Mouse (Mus musculus) cortical plate, adult 2 months (tissue): ENCODE data around the gene Capns2.

Experiments used
- CTCF ChIP-seq: fragments of 200-500 bp; IDR thresholded peaks from 2 replicates; pipeline ENCODE4 v1.5.1; 2011; ENCODE audit warnings: mild to moderate bottlenecking, control low read depth, low read length; ENCODE audit not compliant: insufficient read depth; ENCODE audit errors: extremely low read depth
- POLR2A ChIP-seq: fragments of 200-500 bp; IDR thresholded peaks from 2 replicates; pipeline ENCODE4 v1.6.1; 2011; ENCODE audit warnings: mild to moderate bottlenecking, low read length, control low read depth; ENCODE audit not compliant: insufficient read depth; ENCODE audit errors: extremely low read depth

DNA sequence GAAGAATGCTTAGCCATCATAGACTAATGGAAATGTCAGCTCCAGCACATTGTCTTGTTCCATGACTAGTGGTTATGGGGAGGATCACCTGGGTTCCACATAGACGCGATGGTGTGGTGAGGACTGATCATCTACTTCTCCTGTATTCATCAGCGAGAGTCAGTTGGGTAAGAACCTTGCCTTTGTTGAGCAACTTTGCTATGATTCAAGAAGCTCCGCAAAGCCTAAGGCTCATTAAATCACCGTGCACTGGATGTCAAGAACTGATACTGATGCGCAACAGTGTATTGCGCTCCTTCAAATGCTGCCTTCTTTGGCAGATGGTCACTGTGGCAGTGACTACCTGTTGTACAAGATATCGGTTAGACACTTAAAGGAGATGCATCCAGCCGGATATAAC lies 5.3 kb downstream of the Capns2 start:
- TF ChIP-seq CTCF (no peak), POLR2A (no peak)
